Mouse (Mus musculus): ENCODE results near the gene Fam161a.

Gene Fam161a

DNA sequence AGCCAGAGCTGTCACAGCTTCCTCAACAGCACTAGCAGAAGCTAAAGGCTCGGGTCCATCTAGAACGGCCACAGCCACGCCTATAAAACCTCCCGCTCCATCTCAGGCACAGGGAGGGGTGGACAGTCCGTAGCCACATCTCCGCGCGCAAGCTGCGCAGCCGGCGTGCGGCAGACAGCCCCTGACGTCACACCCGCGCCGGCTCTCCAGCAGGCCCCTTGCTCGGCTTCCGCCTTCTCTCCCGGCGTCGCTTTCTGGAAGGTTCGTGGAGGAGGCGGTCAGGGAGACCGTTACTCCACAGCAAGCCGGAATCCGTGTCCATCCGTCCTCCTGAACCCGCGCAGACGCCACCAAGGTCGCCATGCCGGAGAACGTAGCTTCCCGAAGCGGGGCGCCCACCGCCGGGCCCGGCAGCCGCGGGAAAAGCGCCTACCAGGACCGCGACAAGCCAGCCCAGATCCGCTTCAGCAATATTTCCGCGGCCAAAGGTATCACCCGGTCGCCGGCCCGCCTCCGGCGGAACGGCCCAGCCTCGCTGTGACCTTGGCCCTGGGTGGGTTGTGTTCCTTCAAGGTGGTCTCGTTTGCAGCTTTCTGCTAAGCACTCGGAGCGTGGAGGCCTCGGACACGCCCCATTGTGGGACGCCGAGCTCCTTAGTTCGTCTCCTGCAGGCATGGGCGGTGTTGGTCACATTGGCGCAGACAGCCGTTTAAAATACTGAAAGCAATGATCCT is 16.8 kb upstream of the Fam161a start, which contains the start of gene Cct4:
TSS of gene Cct4 (plus strand) at position 127 of the 734 bp plus-strand sequence.
- peak; percentile 91 for DNase-seq (ENCODE audit: low read depth, low spot score)

- no peak for DNase-seq (ENCODE audit: low read depth, low spot score)
These were observed 16.0 kb upstream of the Fam161a start for GRCm38 (mm10) chr11:22991218-22991835.

DNA sequence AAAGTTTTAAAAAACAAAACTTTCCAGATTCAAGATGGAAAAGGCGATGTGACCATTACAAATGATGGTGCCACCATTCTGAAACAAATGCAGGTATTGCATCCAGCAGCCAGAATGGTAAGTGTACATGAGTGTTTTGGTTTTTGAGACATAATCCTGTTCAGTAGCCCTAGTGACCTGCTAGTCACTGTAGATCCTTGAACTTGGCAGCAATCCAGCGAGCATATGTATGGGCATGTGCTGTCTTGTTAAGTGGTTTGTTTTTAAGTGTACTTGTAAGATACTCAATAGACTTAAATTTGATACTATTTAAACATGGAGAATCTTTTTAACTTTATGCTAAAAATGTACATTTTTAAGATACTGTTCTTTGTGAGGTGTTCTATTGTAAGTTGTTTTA is 13.1 kb upstream of the Fam161a start:
- DNase-seq (ENCODE audit: low read depth, low spot score) = no peak

DNA sequence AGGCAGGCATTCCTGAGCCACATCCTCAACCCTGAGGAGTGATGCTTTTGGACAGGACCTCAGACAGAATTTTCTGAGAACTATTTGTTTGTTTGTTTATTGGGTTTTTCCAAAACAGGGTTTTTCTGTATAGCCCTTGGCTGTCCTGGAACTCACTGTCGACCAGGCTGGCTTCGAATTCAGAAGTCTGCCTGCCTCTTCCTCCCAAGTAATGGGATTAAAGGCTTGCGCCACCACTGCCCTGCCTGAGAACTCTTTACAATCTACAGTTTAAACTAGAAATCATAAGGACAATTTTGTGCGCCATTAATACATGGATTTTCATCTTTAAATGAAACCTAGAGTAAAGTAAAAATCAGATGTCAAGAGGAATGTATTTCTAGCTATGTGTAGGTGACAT is 11.9 kb upstream of the Fam161a start:
- no peak for DNase-seq (ENCODE audit: low read depth, low spot score)

DNA sequence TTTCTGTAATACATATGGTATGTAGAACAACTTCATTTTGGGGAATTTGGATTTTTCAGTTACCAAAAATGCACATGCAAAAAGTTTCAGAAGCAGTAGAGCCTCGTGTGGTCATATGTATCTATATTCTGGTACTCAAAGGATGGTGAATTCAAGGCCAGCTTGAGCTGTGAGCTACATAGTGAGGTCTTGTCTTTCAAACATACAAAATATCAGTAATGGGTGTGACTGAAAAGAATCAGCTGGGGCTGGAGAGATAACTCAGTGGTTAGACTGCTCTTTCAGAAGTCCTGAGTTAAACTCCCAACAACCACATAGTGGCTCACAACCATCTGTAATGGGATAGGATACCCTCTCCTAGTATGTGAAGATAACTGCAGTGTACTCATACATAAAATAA is 9.0 kb upstream of the Fam161a start:
- DNase-seq (ENCODE audit: low read depth, low spot score) = no peak

DNA sequence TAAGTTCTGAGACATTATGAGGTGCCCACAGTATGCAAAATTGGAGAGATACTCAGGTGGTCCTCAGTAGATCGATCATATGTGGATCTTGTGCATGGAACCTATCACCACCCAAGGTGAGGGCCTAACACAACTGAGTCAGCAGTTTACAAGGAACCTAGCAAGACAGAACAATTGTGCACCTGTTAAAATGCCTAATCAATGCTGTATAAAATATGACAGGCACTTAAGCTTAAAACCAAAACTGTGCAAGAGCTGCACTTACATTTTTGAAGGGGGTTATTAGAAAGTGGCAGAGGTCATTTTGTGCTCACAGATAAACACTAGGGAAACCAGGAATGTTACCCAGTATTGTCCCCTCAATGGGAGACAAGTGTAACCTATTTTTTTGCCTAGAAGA is 2.1 kb upstream of the Fam161a start:
- no peak for DNase-seq (ENCODE audit: low read depth, low spot score)

- no peak for DNase-seq (ENCODE audit: low read depth, low spot score)
These were observed 208 bp upstream of the Fam161a start for GRCm38 (mm10) chr11:23007166-23007480.

GRCm38 (mm10) chr11:23008181-23008823 is 971 bp downstream of the Fam161a start:
- peak; percentile 70 for DNase-seq (ENCODE audit: low read depth, low spot score)

- no peak for DNase-seq (ENCODE audit: low read depth, low spot score)
These were observed 1.5 kb downstream of the Fam161a start for GRCm38 (mm10) chr11:23008824-23009200.

- DNase-seq (ENCODE audit: low read depth, low spot score) = no peak
These were observed 5.8 kb downstream of the Fam161a start for GRCm38 (mm10) chr11:23013096-23013495.

DNA sequence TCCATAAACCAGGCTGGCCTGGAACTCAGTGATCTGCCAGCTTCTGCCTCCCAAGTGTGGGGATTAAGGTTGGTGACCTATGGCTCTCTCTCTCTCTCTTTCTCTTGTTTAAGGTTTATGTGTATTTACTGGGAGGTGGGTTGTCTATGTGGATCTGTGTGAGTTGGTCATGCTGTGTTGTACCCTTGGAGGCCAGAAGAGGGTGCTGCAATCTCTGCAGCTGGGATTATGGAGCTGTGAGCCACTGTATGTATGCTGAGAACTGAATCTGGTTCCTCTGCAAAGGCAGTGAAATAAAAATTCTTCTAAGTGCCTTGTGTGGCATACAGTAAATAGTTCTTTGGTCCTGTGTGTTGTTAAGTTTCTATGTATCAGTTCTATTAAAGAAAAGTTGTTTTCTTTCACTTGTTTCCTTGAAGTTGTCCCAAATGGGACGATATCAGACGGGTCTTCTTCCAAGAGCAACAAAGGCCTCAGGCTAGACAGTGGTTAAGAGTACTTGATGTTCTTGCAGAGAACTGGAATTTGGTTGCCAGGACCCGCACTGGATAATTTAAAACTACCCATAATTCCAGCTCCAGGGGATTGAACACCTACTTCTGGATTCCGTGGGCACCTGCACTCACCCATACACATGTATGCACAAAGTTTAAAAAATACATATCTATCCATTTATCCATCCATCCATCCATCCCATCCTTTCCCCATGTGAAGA is 6.4 kb downstream of the Fam161a start:
- no peak for DNase-seq (ENCODE audit: low read depth, low spot score)

- no peak for DNase-seq (ENCODE audit: low read depth, low spot score)
These were observed 7.7 kb downstream of the Fam161a start for GRCm38 (mm10) chr11:23014996-23015395.

GRCm38 (mm10) chr11:23017943-23018342 is 10.6 kb downstream of the Fam161a start:
- DNase-seq (ENCODE audit: low read depth, low spot score) = no peak

DNA sequence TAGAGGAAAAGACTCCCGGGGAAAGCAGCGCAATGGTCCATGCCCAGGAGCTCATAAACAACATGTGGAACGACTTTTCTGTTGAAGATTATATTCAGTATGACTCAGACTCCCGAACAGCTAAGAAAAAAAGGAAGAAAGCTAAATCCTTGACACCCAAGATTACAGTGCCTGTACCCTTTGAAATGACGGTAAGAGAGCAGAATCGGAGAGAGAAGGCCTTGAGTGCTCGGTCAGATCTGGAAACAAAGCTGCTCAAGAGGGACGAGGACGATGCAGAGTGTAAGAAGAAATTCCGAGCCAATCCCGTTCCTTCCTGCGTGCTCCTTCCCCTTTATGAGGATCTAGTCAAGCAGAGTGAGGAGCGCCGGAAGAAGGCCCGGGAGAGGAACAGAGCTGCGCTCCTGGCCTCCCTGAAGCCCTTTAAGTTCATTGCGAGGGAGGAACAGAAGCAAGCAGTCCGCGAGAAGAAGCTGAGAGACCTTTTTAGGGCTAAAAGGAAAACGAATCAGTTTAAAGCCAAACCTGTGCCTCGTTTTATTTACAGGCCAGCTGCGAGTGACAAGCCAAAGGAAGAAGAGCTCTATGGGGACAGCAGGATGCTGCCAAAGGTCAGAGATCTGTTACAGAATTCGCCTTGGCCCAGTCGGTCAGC is 12.9 kb downstream of the Fam161a start:
- no peak for DNase-seq (ENCODE audit: low read depth, low spot score)

- no peak for DNase-seq (ENCODE audit: low read depth, low spot score)
These were observed 13.5 kb downstream of the Fam161a start for GRCm38 (mm10) chr11:23020841-23021240.

DNA sequence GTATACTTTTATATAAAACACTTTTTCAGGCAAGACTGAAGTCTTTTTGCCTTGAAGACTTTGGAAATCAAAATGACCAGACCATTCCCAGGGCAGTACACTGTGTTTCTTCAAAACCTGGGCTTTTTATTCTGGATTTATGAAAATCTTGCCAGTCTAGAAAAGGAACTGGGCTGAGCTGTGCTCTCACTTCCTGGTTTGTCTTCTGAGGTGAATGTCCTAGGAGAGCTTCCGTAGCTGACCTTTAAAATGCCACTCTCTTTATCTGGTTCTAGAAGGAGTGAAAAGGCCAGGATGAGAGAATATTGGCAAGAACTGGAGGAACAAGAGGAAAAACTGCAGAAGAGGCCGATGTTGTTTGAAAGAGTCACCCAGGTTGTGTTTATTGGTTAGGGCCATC is 15.8 kb downstream of the Fam161a start:
- DNase-seq (ENCODE audit: low read depth, low spot score) = no peak

- DNase-seq (ENCODE audit: low read depth, low spot score) = no peak
These were observed 16.8 kb downstream of the Fam161a start for GRCm38 (mm10) chr11:23024169-23024568.

DNA sequence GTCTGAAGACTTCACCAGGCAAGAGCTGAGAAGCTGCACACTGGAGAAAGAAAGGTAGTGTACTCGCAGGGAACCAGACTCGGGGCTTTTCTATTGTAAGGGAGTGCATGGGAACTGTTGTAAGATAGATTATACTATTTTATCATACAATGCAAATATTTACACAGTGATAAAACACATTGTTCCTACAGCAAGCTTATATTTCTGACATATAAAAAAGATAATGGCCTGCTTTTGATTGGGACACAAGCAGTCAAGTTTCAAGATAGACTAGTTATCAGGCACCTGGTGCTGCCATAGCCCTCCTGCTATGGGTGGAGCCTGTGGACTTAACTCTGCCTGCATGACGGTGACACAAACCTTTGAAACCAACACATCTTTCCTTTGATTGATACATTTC is 21.6 kb downstream of the Fam161a start:
- no peak for DNase-seq (ENCODE audit: low read depth, low spot score)

DNA sequence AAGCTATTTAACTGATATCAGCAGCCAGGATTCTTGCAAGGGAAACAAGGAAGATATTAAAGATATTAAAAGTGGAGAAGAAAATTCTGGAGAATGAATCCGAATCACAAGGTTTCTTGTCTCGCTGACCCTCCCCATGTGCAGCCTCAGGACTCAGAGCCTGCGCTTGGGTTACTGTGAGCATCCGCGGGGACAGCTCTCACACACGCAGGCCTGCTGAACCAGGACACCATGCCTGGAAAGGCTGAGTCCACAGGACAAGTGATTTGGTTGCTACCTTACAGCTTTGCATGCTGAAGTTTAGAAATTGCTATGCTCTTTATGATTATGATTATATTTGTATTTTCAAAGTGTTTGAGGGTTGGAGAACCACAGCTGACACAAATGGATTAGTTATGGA is 22.1 kb downstream of the Fam161a start:
- no peak for DNase-seq (ENCODE audit: low read depth, low spot score)

DNA sequence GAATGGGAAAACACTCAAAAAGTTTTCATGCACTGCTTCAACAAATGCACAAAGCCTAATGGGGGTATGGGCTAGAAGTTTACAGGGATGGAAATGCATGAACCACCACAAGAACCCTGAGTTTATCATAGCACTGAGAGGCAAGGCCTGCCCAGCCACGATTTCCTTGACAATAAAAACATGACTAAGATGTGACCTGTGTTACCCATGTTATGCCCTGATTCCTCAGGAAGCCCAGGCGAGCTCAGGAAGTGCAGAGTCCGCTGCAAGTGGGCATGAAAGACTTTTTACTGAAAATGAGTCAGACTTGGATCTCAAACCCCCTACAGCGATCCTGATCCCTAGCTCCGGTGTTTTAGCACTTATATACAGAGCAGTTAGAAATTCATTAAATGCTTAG is 39.9 kb downstream of the Fam161a start:
- DNase-seq (ENCODE audit: low read depth, low spot score) = no peak

- DNase-seq (ENCODE audit: low read depth, low spot score) = no peak
These were observed 40.6 kb downstream of the Fam161a start for GRCm38 (mm10) chr11:23047663-23048582.

Measured in telencephalon, adult 2 months (tissue).